Mouse (Mus musculus) cerebellum, adult (tissue): ENCODE measurements around the gene Gabrb2.
A peak's percentile ranks its signal among the peaks of the same experiment; 100 is the strongest.

ENCODE experiments used
- ATAC-seq: cut with Nextera tagmentation; 2 replicates; pipeline ENCODE4 v1.9.2; 2017; ENCODE audit warnings: mild to moderate bottlenecking, moderate library complexity, mixed read lengths; ENCODE audit not compliant: insufficient number of reproducible peaks, low FRiP score, low TSS enrichment

Gabrb2 gene

DNA sequence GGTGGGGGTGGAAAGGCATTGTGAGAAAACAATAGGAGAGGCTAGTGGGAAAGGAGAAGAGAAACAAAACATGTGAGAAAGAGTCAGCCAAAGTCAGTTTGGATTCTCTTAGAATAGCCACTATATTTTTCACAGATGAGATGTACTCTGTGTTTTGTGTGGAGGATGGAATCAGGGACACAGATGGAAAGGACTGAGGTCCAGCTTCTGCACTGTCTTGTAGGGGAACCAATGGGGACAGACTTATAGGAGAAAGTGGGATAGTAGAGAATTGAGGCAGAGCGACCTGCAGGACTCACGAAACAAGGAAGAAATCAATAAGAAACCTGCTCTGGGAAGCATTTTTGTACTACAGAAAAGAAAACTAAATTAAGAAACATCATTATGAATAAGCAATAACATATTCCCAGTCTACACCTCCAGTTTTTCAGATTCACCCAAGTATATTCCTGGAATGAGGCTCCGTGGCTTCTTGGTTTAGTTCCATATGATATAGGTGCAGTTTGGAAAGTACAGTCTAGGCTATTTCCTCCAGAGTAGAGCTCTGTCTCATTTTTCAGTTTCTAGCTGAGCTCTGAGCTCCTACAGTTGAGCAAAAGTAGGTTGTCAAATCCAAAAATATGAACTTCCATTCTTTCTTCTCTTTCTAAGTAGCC, 108.8 kb downstream of the Gabrb2 start:
- ATAC-seq = no peak

- ATAC-seq = no peak
Observed at GRCm38 (mm10) chr11:42532577-42532976, 113.0 kb downstream of the Gabrb2 start.

GRCm38 (mm10) chr11:42535286-42535685, 115.7 kb downstream of the Gabrb2 start:
- no peak for ATAC-seq

- no peak for ATAC-seq
Observed at GRCm38 (mm10) chr11:42535861-42536260, 116.3 kb downstream of the Gabrb2 start.

DNA sequence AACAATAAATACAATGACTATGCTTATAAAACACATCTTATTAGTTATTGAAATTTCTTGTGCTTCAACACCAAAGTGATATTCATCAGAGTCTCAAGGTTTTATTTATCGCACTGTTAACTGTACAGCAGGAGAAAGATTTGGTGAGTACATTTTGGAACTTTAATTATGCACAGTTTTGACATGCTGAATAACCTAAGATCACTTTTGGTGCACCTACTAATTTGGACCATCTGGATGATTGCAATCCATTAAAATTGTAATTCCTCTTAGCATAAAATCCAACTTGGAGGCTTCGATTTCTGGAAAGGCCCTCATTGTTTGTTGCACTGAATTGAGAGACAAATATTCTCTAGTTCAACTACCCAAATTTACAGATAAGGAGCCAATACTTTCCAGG, 123.3 kb downstream of the Gabrb2 start:
- ATAC-seq = no peak

DNA sequence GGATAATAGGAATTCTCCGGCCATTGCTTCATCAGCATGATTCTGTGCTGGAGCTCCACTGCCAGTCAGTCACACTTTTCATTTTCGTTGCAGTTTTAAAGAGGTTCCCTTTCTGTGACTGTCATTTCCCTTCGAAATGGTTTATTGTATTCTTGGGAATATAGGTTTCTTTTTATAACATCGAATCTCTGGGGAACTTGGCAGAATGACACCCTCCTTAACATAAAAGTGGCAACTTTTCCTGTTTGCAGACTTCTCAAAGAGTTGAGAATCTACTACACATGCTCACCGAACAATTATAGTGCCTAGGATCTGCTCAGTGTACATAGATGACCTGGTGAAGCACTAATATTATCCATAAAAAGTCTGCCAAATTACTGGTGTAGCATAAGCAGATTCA, 146.5 kb downstream of the Gabrb2 start:
- ATAC-seq = no peak

GRCm38 (mm10) chr11:42571467-42571866, 151.9 kb downstream of the Gabrb2 start:
- no peak for ATAC-seq

GRCm38 (mm10) chr11:42575146-42575873, 155.8 kb downstream of the Gabrb2 start:
- no peak for ATAC-seq

DNA sequence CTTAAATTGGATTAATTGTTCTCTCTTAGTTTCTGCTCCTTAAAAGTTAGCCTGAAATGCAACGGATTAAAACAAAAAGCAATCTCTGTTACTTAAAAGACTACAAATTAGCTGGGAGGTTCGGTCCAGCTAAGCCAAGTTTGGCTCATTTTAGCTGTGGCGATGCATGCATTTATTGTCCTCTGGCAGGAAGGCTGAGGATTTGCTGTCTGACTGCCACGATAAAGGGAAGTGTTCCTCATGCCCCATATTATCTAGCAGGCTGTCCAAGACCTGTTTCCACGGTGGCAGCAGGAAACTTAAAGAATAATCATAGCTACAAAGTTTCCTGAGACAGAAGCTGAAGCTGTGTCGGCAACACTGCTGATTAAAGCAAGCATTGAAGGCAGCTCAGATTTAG, 160.2 kb downstream of the Gabrb2 start:
- peak; percentile 58 for ATAC-seq

DNA sequence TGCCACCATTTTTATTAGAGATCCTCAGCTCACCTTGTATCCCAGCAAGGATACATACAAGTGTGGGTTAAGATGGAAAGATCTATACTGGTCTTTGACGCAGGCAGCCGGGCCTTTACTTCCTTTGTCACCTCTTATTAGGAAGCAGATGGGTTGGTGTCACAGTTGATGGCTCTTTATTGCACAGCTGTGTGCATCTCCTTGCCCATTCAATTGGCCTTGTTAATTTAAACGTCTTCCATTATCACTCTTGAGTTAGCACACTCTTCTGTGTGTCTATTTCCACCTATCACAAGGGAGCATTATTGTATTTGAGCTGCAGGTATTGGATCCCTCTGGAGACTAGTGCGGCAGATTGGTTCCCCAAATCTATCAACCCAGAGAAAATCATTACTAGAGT, 161.6 kb downstream of the Gabrb2 start:
- ATAC-seq = no peak

GRCm38 (mm10) chr11:42581753-42582152, 162.2 kb downstream of the Gabrb2 start:
- ATAC-seq = no peak

- ATAC-seq = no peak
Observed at GRCm38 (mm10) chr11:42592418-42592817, 172.9 kb downstream of the Gabrb2 start.

DNA sequence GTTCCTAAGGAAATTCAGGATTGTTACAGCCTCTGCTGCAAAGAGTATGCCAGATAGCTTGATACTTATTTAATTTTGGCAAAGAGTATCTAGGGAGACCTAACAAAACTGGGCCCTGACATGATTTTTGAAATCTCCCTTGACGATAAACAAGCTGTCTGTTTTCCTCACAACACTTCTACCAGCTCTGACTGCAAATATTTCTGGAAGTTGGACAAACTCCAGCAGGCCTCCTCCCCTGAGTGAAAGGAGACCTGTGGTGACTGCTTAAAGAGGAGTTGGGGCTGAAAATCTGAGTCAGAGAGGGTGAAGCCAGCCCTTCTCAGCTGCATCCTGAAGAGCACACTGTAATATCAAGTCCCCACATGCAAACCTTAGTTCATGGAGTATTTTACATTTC, 186.7 kb downstream of the Gabrb2 start:
- ATAC-seq = peak; percentile 81

GRCm38 (mm10) chr11:42609128-42609763, 189.7 kb downstream of the Gabrb2 start:
- no peak for ATAC-seq

DNA sequence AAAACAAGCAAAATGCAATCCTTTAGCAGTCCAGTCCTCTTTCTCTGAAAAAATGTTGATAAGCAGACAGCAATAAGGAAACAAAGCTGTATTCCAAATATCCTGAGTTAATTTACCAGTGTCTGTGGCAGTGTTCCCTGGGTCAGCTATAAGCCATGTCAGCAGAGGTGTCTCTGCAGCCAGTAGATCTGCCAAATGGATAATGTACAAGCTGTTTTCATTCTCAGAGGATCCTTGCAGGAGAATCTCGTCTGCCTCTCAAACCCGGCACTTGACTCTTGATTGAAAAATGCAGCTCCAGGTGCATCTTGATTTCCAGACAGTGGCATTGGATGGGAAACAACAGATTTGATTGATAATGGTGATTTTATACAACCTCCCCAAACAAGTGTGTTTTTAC, 198.6 kb downstream of the Gabrb2 start:
- peak; percentile 83 for ATAC-seq

GRCm38 (mm10) chr11:42621109-42621508, 201.6 kb downstream of the Gabrb2 start:
- no peak for ATAC-seq

DNA sequence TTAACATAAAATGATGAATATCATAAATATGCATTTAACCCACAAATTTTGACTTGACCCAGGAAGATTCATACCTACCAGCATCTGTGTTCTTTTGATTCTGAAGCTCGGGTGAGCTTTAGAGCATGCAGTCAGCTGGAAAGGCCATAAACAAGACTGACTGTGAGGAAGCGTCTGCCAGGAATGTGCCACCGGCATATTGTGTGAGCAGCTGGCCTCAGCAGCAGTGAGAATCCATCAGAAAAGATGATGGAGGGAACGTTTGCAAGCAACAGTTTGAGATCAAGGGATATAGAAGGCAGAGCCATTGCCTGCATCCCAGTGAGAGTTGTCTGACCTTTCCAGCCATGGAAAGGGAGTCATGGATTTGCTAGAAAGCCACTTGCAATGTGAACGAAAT, 230.6 kb downstream of the Gabrb2 start:
- peak; percentile 87 for ATAC-seq

- no peak for ATAC-seq
Observed at GRCm38 (mm10) chr11:42651572-42651971, 232.0 kb downstream of the Gabrb2 start.

DNA sequence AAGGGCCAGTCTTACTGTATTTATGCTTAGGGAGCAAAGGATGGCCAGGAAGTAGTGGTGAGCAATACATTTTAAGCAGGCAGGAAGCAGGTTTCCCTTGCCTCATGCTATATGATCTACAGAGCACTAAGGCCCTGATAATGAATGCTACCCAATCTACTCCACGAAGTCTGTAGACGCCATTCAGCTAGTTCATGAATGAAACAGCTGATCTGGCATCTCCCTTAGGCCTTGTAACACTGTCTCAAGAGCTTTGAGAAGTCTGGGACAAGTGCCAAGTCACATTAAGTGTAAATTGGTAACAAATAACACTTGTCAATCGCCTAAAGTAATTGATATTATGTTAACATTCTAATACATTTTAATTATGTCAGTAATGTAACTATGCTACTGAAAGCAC, 234.6 kb downstream of the Gabrb2 start:
- no peak for ATAC-seq

GRCm38 (mm10) chr11:42668657-42669056, 249.1 kb downstream of the Gabrb2 start:
- ATAC-seq = no peak
